Mouse (Mus musculus) layer of hippocampus, adult 18-20 months (tissue): ENCODE measurements at regions not wholly inside any gene's neighbourhood (a gene's known extent, or its start where the extent isn't known, plus 50 kb on each side); places are given as distances from the start of the nearest gene placed in this dataset.

Experiments
- DNase-seq, 2 experiments: peaks; one replicate each; pipeline ENCODE4 v3.0.0; 2022; ENCODE audit warnings: low spot score in 2 of 2

DNA sequence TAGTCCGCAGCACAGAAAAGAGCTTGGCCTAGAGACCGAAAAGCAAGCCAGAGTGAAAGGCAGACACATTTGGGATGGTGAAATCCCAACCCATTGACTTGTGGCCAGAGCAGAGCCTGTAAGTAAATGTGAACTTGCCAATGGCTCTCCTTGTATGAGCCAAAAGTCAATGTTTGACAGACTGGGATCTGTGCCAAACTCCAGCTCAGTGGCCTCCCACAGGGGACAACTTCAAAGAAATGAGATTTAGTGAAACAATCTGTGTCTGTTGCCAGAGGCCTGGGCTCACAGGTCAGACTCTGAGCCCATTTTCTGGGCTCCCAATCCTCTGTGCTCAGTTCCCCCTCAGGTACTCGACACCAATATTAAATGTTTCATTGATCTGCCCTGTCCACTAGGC is 274.9 kb downstream of the Gm11361 start:
- no peak for DNase-seq

- DNase-seq: no peak
These were observed 274.2 kb downstream of the Gm11361 start for GRCm38 (mm10) chr13:28531534-28531999.

DNA sequence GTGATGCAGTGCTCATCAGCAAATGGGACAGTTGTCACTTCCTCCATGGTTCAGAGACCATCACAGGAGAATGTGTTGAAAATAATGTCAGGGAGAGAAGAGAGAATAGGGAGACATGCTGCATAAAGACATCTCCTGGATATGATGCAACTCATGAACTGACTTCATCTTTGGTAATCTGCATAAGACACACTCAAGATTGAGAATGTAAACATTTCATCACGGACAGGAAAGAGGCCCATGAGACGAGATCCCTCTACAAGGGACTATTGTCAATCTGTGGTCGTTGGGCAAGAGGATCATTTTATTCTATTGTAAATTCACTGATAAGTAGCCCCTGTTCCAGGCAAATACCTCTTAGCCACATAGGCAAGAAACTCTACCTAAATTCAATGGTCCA is 273.6 kb downstream of the Gm11361 start:
- DNase-seq: no peak

GRCm38 (mm10) chr13:28528898-28529511 is 271.7 kb downstream of the Gm11361 start:
- peak in 1 of 2 experiments; percentile 28 for DNase-seq

DNA sequence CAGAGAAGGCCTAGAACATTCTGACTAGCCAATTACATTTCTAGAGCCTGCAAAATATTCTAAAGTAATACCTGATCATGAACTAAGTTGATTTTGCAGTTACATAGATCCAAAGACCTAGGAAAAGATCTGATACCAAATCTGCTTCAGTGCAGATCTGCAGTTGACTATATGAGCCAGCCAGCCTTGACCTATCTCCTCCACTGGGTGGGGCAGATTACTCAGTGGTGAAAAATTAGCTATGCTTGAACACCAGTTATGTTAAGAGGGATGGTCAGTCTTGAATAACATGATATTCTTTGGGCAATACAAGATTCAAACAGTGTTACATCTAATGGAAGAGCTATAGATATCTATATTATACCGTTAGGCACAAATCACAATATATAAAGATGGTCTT is 269.0 kb downstream of the Gm11361 start:
- DNase-seq: no peak

- DNase-seq: no peak
These were observed 267.1 kb downstream of the Gm11361 start for GRCm38 (mm10) chr13:28524411-28524810.

- no peak for DNase-seq
These were observed 262.8 kb downstream of the Gm11361 start for GRCm38 (mm10) chr13:28520127-28520482.

- DNase-seq: no peak
These were observed 262.2 kb downstream of the Gm11361 start for GRCm38 (mm10) chr13:28519383-28520126.

DNA sequence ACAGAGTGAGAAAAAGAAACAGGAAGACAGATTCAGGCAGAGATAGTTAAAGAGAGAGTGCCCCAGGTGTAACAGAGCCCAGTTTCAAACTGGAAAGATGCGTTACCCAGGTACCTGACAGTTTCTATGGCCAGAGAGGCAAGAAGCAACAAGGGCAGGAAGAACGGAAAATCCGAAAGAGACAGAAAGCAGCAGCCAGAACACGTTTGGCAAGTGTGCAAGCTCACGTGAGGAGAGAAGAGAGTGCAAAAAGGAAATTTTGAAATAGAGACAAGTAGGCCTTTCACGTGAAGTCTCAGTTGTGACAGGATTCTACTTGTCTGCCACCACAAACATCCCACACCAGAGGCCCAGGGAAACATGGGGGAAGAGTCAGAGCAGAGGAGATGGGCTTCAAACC is 259.8 kb downstream of the Gm11361 start:
- DNase-seq: no peak

- no peak for DNase-seq
These were observed 259.3 kb downstream of the Gm11361 start for GRCm38 (mm10) chr13:28516636-28517035.

- no peak for DNase-seq
These were observed 256.9 kb downstream of the Gm11361 start for GRCm38 (mm10) chr13:28514245-28514644.

DNA sequence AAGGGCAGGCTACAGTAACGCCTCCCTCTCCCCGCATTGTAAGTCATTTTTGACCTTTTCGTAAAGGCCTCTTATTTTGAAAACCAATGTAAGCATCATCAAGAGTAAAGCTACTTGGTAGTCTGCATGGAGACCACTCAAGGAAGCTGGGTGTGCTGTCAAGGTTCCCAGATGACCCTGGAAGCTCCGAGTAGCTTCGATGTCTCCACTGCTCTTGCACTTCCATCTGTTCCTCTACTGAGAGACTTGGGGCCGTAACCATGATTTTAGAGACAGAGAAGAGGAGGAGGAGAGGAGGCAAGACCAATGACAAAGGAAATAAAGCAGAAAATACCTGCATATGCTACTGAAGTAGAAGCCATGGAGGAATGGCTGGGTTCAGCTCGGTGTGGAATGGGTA is 256.0 kb downstream of the Gm11361 start:
- no peak for DNase-seq

DNA sequence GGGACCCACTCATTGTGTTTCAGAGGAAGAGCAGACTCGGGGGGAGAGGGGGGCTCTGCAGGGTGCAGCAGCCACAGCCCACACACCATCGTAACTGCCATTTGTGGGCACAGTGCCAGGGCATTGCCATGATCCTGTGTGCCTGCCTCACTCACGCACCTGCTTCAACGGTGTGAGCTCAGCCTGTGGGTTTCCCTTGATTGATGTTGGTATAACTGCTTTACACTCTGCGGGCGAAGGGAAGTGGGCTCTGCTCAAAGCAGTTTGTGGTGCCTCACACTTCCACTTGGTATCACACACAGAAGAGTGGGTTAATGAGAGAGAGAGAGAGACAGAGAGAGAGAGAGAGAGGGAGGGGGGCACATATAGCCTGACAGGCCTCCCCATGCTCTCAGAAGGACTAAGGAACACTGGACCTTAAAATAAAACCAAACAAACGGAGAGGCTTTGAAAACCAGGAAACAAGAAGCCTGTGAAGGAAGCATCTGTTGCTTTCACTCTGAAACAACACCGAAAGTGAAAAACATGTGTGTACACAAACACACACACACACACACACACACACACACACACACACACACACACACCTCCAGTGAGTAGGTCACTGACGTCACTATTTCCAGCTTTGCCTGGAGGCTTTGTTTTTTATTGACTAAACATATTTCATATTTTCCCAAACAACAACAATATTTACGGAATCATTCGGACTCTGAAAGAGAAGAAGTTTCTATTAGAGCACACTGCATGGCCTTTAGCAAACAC is 255.4 kb downstream of the Gm11361 start:
- DNase-seq: no peak

- DNase-seq: no peak
These were observed 250.9 kb downstream of the Gm11361 start for GRCm38 (mm10) chr13:28508184-28508583.

- no peak for DNase-seq
These were observed 250.5 kb downstream of the Gm11361 start for GRCm38 (mm10) chr13:28507783-28508182.

DNA sequence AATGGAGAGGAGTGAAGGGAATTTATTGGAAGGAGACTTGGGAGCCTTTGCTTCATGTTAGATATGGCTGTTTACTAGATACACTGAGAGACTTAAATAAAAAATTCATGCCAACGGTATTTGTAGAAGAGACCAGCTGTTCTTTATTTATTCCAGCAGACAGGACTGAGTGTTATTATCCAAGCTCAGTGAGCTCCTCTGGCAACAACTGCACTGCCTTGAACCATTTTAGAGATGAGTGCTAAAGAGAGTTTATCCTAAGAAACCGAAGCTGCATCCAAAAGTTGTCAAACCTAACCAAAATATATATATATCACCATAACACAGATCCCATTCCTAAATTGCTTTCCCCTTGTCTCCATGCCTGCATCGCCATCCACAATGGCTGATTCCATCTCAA is 247.0 kb downstream of the Gm11361 start:
- no peak for DNase-seq

DNA sequence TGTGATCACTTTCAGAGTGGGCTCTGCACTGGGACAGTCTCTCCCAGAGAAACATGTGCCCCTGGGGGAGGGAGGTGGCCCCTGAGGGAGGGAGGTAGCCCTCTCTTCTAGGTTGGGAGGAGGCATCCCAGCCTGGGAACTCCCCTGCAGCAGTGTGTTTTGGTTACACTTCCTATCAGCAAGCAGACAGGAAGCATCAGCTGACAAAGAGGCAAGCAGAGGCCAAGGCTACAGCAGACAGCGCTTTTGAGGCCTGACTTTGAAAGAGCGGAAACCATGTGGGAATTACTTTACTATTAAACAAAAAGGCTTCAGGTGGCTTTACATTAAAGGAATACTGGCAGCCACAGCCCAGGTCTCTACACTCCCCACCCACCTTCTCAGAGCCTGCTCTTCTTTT is 244.8 kb downstream of the Gm11361 start:
- no peak for DNase-seq

- DNase-seq: no peak
These were observed 243.4 kb downstream of the Gm11361 start for GRCm38 (mm10) chr13:28500697-28501096.

DNA sequence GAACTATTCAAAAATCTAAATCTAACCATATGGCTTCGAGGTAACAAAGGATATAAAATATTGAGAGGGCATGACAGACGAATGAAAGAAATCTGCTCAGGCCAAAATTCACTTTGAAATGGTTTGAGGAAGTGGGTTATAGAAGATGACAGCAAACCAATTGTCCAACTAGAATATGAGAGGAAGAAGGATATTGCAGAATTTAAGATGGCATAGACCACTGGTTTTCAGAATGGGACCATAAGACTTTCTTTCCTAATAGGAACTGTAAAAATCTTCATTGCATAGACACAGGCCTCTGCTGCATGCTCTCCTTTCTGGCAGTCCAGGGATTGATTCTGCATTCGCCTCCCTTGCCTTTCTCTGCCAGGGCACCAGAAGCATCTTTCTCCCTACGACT is 240.2 kb downstream of the Gm11361 start:
- DNase-seq: no peak

DNA sequence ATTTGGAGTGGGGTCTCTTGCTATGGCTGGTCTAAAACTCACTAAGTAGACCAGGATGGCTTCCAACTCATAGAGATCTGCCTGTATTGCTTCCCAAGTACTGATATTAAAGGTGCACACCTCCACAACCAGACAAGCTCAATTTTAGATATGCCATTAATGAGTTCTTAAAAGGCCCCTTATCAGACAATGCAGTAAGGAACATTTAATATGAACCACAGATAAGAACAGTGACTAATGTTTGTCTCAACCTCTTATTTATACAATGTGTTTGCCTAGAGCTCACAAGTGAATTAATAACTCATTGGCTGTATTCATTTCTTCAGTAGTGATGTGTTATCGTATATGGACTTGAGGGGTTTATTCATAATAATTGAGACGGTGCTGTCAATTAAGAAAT is 234.7 kb downstream of the Gm11361 start:
- no peak for DNase-seq

GRCm38 (mm10) chr13:28483727-28484126 is 226.4 kb downstream of the Gm11361 start:
- DNase-seq: no peak

GRCm38 (mm10) chr13:28481224-28481965 is 224.1 kb downstream of the Gm11361 start:
- no peak for DNase-seq
